Comparison of ENCODE assay signal across 11 mouse cellular contexts in the genomic region with DNA sequence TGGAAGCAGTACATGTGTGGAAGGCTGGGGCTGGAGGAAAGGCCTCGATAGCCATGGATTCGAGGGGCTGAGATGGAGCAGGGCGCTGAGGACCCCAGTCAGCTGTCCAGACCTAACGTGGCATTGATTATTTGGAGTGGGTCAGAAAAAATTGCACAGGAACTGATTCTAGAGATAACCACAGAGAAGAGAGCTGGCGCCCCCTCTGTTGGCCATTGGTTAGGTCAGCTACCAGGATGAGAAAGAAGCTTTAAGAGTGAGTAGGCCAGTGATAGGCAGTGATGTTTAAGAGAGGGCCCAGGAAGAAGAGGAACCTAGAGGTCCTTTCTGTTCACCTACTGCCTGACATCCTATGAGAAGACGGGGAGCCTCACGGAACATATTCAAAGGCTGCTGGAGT. TPM values are rescaled to one million over a fixed set of nuclear protein-coding genes. Genes with fewer than 3 reads are reported as not detected.
DNase-seq lines count a peak whose midpoint lies in the region; ATAC-seq and TF ChIP-seq lines count a peak whose summit lies in the region.
"Had no signal": no experiment of that assay in that cellular context is flagged by ENCODE, and none has a peak within 500 bp of the region (broad histone marks: within the 10 kb centered on the region; RNA-seq: fewer than 3 reads in every experiment).

No protein-coding gene starts in this region.

- peaks cover 48% of the 10 kb centered on the region for H3K9me3 ChIP-seq in E14TG2a.4 (ENCODE audit: low read length)
- H3K9me3 ChIP-seq in liver, embryonic 12.5 days (replicated peaks) = no peaks in the 10 kb centered on the region
- H3K9me3 ChIP-seq: liver, embryonic 13.5 days had no signal

- peak; percentile 65 to 72 for DNase-seq in kidney, postnatal 4 days
- DNase-seq in kidney, postnatal 14 days = no peak
- peak; percentile 67 for DNase-seq in A20 (ENCODE audit: low read depth, low spot score)
- no peak for DNase-seq in layer of hippocampus, adult 18-20 months (ENCODE audit: low spot score in 2 of 2)
- DNase-seq in layer of hippocampus, adult 9-10 months (ENCODE audit: low spot score) = no peak
- DNase-seq: adrenal gland, postnatal 10 days; heart, adult 11 months; liver, embryonic 13.5 days had no signal

- peak; percentile 2; the same call in 1 of the 2 replicates for ATAC-seq in liver, embryonic 12.5 days

- H3K27ac ChIP-seq in liver, embryonic 12.5 days = no peak overlapping the region
- H3K27ac ChIP-seq: liver, embryonic 13.5 days had no signal

- WGBS in liver, embryonic 12.5 days (ENCODE audit: insufficient replicate concordance) = 70% methylated on average over 7 of the region's 7 CpGs

- no peak overlapping the region for H3K9ac ChIP-seq in liver, embryonic 12.5 days
- H3K9ac ChIP-seq: liver, embryonic 13.5 days had no signal

- no peak overlapping the region for H3K4me3 ChIP-seq in E14TG2a.4 (replicated peaks; ENCODE audit: low read length)
- no peak overlapping the region for H3K4me3 ChIP-seq in liver, embryonic 12.5 days
- H3K4me3 ChIP-seq: liver, embryonic 13.5 days had no signal

- TF ChIP-seq CTCF in E14TG2a.4 (conservative IDR thresholded peaks at IDR 0.05; ENCODE audit: low read length) = peak; percentile 66

- H3K36me3 ChIP-seq in E14TG2a.4 (ENCODE audit: insufficient read depth, low read length) = peaks cover 91% of the 10 kb centered on the region
- H3K36me3 ChIP-seq in liver, embryonic 12.5 days = peaks cover 56% of the 10 kb centered on the region

- H3K4me1 ChIP-seq in E14TG2a.4 (replicated peaks; ENCODE audit: low read depth, low read length) = peaks cover 38% of the 10 kb centered on the region
- peaks cover 41% of the 10 kb centered on the region for H3K4me1 ChIP-seq in liver, embryonic 12.5 days

- no peaks in the 10 kb centered on the region for H3K27me3 ChIP-seq in E14TG2a.4 (ENCODE audit: insufficient read depth, low read length)
- H3K27me3 ChIP-seq in liver, embryonic 12.5 days (replicated peaks) = no peaks in the 10 kb centered on the region
- H3K27me3 ChIP-seq: liver, embryonic 13.5 days had no signal

- H3K4me2 ChIP-seq in liver, embryonic 12.5 days = no peak overlapping the region
- H3K4me2 ChIP-seq: liver, embryonic 13.5 days had no signal

RNA-seq across cellular contexts. Expression of a gene that starts 7.0 kb away (rescaled TPM):
- 29.5 and 31.0 TPM in 2 replicates for polyA plus RNA-seq in liver, embryonic 12.5 days (2016; fragmentation: Nextera tagmentation; extraction: Ambion mirVana)
- 10 to 100 TPM; 29.8 to 30.9 TPM for total RNA-seq in layer of hippocampus, adult 18-20 months (2021)

RNA-seq across cellular contexts. Expression of a gene that starts 10.6 kb away (rescaled TPM):
- polyA plus RNA-seq in liver, embryonic 12.5 days (2016; fragmentation: Nextera tagmentation; extraction: Ambion mirVana) = 4.0 and 4.4 TPM in 2 replicates
- under 1 TPM; 0.25 to 0.46 TPM for total RNA-seq in layer of hippocampus, adult 18-20 months (2021)

RNA-seq across cellular contexts. Expression of a gene that starts 15.4 kb away (rescaled TPM):
- polyA plus RNA-seq in liver, embryonic 12.5 days (2016; fragmentation: Nextera tagmentation; extraction: Ambion mirVana) = 81.3 and 82.2 TPM in 2 replicates
- 10 to 100 TPM; 41.4 to 42.4 TPM for total RNA-seq in layer of hippocampus, adult 18-20 months (2021)

RNA-seq across cellular contexts. Expression of a gene that starts 23.9 kb away (rescaled TPM):
- polyA plus RNA-seq in liver, embryonic 12.5 days (2016; fragmentation: Nextera tagmentation; extraction: Ambion mirVana) = 75.0 and 80.3 TPM in 2 replicates
- 10 to 100 TPM; 22.9 to 30.8 TPM for total RNA-seq in layer of hippocampus, adult 18-20 months (2021)

RNA-seq across cellular contexts. Expression of a gene that starts 24.0 kb away (rescaled TPM):
- not detected in 2 replicates for polyA plus RNA-seq in liver, embryonic 12.5 days (2016; fragmentation: Nextera tagmentation; extraction: Ambion mirVana)
- not detected for total RNA-seq in layer of hippocampus, adult 18-20 months (2021)
- total RNA-seq: adrenal gland, postnatal 10 days had no signal
- polyA plus RNA-seq: intestine, embryonic 14.5 days; liver, embryonic 13.5 days had no signal

Comparison
In these comparisons a context has a peak if more than half of its experiments do, and no peak if none do; other contexts are left out.
1. DNase-seq: peak in kidney, postnatal 4 days (2 of 2) and A20 (single experiment); none in kidney, postnatal 14 days (single experiment), layer of hippocampus, adult 18-20 months (0 of 2) and layer of hippocampus, adult 9-10 months (single experiment).